11 mouse cellular contexts compared by ENCODE assay signal in the genomic region with DNA sequence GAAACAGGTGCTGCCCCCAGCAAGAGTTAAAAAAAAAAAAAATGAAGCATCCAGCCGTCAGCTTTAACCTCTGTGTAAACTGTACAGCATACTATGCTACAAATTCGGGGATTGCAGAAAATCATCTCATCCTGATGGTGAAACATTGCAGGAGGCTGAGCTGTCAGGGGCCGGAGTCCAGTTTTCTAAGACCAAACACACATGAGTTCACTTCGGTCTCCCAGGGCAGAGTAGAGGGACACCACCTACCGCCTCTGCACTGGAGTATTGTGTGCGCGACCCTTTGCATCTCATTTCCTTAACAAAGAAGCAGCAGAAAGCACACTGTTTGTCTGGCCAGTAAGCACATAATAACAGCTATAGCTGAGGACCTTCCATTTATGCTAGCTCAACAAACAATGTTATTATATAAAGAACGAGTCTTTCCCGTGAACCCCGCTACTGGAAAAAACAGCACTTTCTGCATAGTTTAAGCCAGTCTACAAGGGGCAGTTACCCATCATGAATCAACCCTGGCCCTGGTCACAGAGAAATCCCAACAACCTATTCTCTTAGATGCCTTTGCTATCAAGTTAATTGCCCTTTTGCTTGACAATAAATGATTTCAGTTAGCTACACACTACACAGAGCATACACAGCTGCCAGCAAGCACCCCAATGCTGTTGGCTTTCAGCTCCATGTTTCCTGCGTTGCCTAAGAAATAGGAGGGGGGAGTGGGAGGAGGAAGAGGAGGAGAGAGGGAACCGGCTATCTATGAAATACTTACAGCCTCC.
DNase-seq lines count a peak whose midpoint lies in the region; ATAC-seq and TF ChIP-seq lines count a peak whose summit lies in the region.
"Had no signal": no experiment of that assay in that cellular context is flagged by ENCODE, and none has a peak within 500 bp of the region (broad histone marks: within the 10 kb centered on the region; RNA-seq: fewer than 3 reads in every experiment).

No protein-coding gene starts in this region.

- H3K9ac ChIP-seq in forebrain, embryonic 12.5 days = peak overlapping the region; percentile 46
- H3K9ac ChIP-seq in liver, postnatal 0 days (replicated peaks) = no peak overlapping the region
- no peak overlapping the region for H3K9ac ChIP-seq in lung, postnatal 0 days (replicated peaks; ENCODE audit: low read depth)
- H3K9ac ChIP-seq: lung, embryonic 15.5 days had no signal

- H3K36me3 ChIP-seq in forebrain, embryonic 12.5 days (replicated peaks) = no peaks in the 10 kb centered on the region
- H3K36me3 ChIP-seq in liver, postnatal 0 days (replicated peaks; ENCODE audit: insufficient read depth, low read length) = no peaks in the 10 kb centered on the region
- no peaks in the 10 kb centered on the region for H3K36me3 ChIP-seq in lung, postnatal 0 days (ENCODE audit: insufficient read depth, low read length)
- H3K36me3 ChIP-seq: lung, embryonic 15.5 days had no signal

- H3K4me2 ChIP-seq in forebrain, embryonic 12.5 days = peak overlapping the region; percentile 47
- 0 out of 2 replicates have a peak overlapping the region, but pooled peaks have one; percentile 10 for H3K4me2 ChIP-seq in liver, postnatal 0 days (ENCODE audit: low read depth, low read length)
- no peak overlapping the region for H3K4me2 ChIP-seq in lung, postnatal 0 days (replicated peaks; ENCODE audit: low read depth, low read length)
- H3K4me2 ChIP-seq: lung, embryonic 15.5 days had no signal

- TF ChIP-seq EP300 in liver, postnatal 0 days (IDR thresholded peaks at IDR 0.05; ENCODE audit: low read depth) = no peak
- no peak for TF ChIP-seq EP300 in lung, postnatal 0 days (IDR thresholded peaks at IDR 0.05)

- peak; percentile 79 for ATAC-seq in forebrain, embryonic 12.5 days (ENCODE audit: low FRiP score)
- peak; percentile 94 for ATAC-seq in liver, postnatal 0 days
- ATAC-seq in lung, postnatal 0 days = no peak
- no peak for ATAC-seq in megakaryocyte, adult 5-6 weeks (ENCODE audit: poor library complexity, severe bottlenecking)

- H3K4me1 ChIP-seq in forebrain, embryonic 12.5 days = peaks cover 24% of the 10 kb centered on the region
- no peaks in the 10 kb centered on the region; the same call in 1 of the 2 replicates for H3K4me1 ChIP-seq in liver, postnatal 0 days (ENCODE audit: insufficient read depth)
- no peaks in the 10 kb centered on the region for H3K4me1 ChIP-seq in lung, postnatal 0 days (ENCODE audit: insufficient read depth, low read depth, low read length)
- H3K4me1 ChIP-seq: lung, embryonic 15.5 days had no signal

- no peak for DNase-seq in gastrocnemius, adult 2 months
- no peak for DNase-seq in gastrocnemius, adult 8-10 months (ENCODE audit: low spot score in 2 of 2)
- DNase-seq in R1 (ENCODE audit: low read depth, low spot score) = peak; percentile 52
- DNase-seq in liver, postnatal 0 days = peak; percentile 26
- no peak for DNase-seq in lung, postnatal 0 days (ENCODE audit: low spot score)
- no peak for DNase-seq in left cerebral cortex, adult 18-20 months (ENCODE audit: low spot score in 2 of 2)
- DNase-seq: adrenal gland, postnatal 25 days; kidney, adult 9 months had no signal

- intact Hi-C loops in gastrocnemius, adult 2 months (cut with DNase I) = no loop called here

- H3K27ac ChIP-seq in gastrocnemius, adult 2 months = peak overlapping the region; percentile 74; the same call in 1 of the 2 replicates
- peak overlapping the region; percentile 63 for H3K27ac ChIP-seq in forebrain, embryonic 12.5 days
- H3K27ac ChIP-seq in liver, postnatal 0 days (ENCODE audit: low read depth) = peak overlapping the region; percentile 18; the same call in 1 of the 2 replicates
- no peak overlapping the region for H3K27ac ChIP-seq in lung, postnatal 0 days (ENCODE audit: low read length)
- H3K27ac ChIP-seq: lung, embryonic 15.5 days had no signal

- 28% methylated on average over 12 of the region's 12 CpGs for WGBS in forebrain, embryonic 12.5 days
- WGBS in liver, postnatal 0 days (ENCODE audit: insufficient replicate concordance) = 55% methylated on average over 12 of the region's 12 CpGs
- WGBS in lung, postnatal 0 days = 70% methylated on average over 12 of the region's 12 CpGs

- TF ChIP-seq CTCF in gastrocnemius, adult 2 months (IDR thresholded peaks at IDR 0.05) = no peak
- no peak for TF ChIP-seq CTCF in liver, postnatal 0 days (IDR thresholded peaks at IDR 0.05; ENCODE audit: low read depth)
- no peak for TF ChIP-seq CTCF in lung, postnatal 0 days (IDR thresholded peaks at IDR 0.05)

- 0 out of 2 replicates have a peak, but pooled peaks cover 3% of the 10 kb centered on the region for H3K9me3 ChIP-seq in forebrain, embryonic 12.5 days
- H3K9me3 ChIP-seq in liver, postnatal 0 days (ENCODE audit: low read length) = no peaks in the 10 kb centered on the region; the same call in 1 of the 2 replicates
- no peaks in the 10 kb centered on the region for H3K9me3 ChIP-seq in lung, postnatal 0 days (ENCODE audit: low read length)
- H3K9me3 ChIP-seq: lung, embryonic 15.5 days had no signal

- H3K27me3 ChIP-seq in forebrain, embryonic 12.5 days = no peaks in the 10 kb centered on the region; the same call in 1 of the 2 replicates
- H3K27me3 ChIP-seq in liver, postnatal 0 days (ENCODE audit: insufficient read depth, low read length) = no peaks in the 10 kb centered on the region
- H3K27me3 ChIP-seq in lung, postnatal 0 days (replicated peaks; ENCODE audit: insufficient read depth, low read length) = no peaks in the 10 kb centered on the region
- H3K27me3 ChIP-seq: lung, embryonic 15.5 days had no signal

- H3K4me3 ChIP-seq in gastrocnemius, adult 2 months = peak overlapping the region; percentile 40
- peak overlapping the region; percentile 32 for H3K4me3 ChIP-seq in forebrain, embryonic 12.5 days (replicated peaks)
- no peak overlapping the region for H3K4me3 ChIP-seq in liver, postnatal 0 days (ENCODE audit: low read depth, low read length)
- no peak overlapping the region for H3K4me3 ChIP-seq in lung, postnatal 0 days (ENCODE audit: low read depth, low read length)
- H3K4me3 ChIP-seq: lung, embryonic 15.5 days had no signal

Comparison
In these comparisons a context has a peak if more than half of its experiments do, and no peak if none do; other contexts are left out.
1. DNase-seq: peak in R1 (single experiment) and liver, postnatal 0 days (single experiment); none in gastrocnemius, adult 2 months (single experiment), gastrocnemius, adult 8-10 months (0 of 2), lung, postnatal 0 days (single experiment) and left cerebral cortex, adult 18-20 months (0 of 2).
2. H3K4me3 ChIP-seq: peak in gastrocnemius, adult 2 months (single experiment) and forebrain, embryonic 12.5 days (single experiment); none in liver, postnatal 0 days (single experiment) and lung, postnatal 0 days (single experiment).
3. ATAC-seq: peak in forebrain, embryonic 12.5 days (single experiment) and liver, postnatal 0 days (single experiment); none in lung, postnatal 0 days (single experiment) and megakaryocyte, adult 5-6 weeks (single experiment).